Mouse (Mus musculus) ES-Bruce4 (cell line): ENCODE measurements at regions not wholly inside any gene's neighbourhood (a gene's known extent, or its start where the extent isn't known, plus 50 kb on each side); places are given as distances from the start of the nearest gene placed in this dataset.

Experiments used
- CTCF ChIP-seq: IDR thresholded peaks from one replicate; pipeline ENCODE4 v1.8.1; 2011; ENCODE audit warnings: low read depth, low read length
- EP300 ChIP-seq: IDR thresholded peaks from 2 replicates; pipeline ENCODE4 v1.6.1; 2011; ENCODE audit warnings: low read depth, low read length; ENCODE audit not compliant: insufficient read depth
- POLR2A ChIP-seq: IDR thresholded peaks from one replicate; pipeline ENCODE4 v1.8.1; 2011; ENCODE audit warnings: low read length; ENCODE audit not compliant: insufficient read depth

DNA sequence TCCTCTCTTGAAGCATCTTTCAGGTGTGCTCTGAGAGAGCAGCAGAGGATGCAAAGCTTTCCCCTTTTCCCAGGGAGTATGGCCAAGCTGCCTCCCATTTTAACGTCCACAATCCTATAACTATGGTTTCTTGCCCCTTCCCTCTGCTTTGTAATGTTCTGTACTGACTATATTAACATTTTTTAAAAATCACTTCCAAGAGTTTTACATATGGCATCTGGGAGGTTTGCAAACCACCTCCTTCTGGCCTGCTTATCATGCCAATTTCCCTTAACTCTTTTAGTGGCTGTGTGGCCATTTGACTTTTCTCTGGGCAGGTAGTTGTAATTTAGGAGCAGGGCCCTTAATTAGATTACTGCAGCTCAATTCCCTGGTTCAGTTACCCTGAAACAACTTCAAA, 486.9 kb upstream of the Stxbp6 start:
- TF ChIP-seq POLR2A (no peak), EP300 (no peak), CTCF (no peak)
